Mouse (Mus musculus) liver, postnatal 0 days (tissue): ENCODE data around the gene Bcl2l11. TPM values are rescaled to one million over a fixed set of nuclear protein-coding genes. Genes with fewer than 3 reads are reported as not detected.

ENCODE experiments used
- ATAC-seq: fragments of 200-750 bp; cut with Nextera tagmentation; 2 replicates; pipeline ENCODE4 v1.8.0; 2017; ENCODE audit warnings: mild to moderate bottlenecking, moderate library complexity
- DNase-seq: peaks from one replicate; pipeline ENCODE4 v3.0.0-alpha.2; 2016
- H3K27ac ChIP-seq: fragments of 300-500 bp; sonication (generic); 2 replicates; pipeline ENCODE4 v1.5.1; 2014; ENCODE audit warnings: antibody characterized with exemption, moderate library complexity, mild to moderate bottlenecking, low read depth
- H3K27me3 ChIP-seq: fragments of 300-500 bp; sonication (generic); 2 replicates; pipeline ENCODE4 v1.6.1; 2014; ENCODE audit warnings: low read length, control low read depth, mixed read lengths; ENCODE audit not compliant: insufficient read depth
- H3K36me3 ChIP-seq: fragments of 300-500 bp; sonication (generic); replicated peaks from 2 replicates; pipeline ENCODE4 v1.6.1; 2014; ENCODE audit warnings: mild to moderate bottlenecking, control low read depth, low read length, moderate library complexity, mixed read lengths; ENCODE audit not compliant: insufficient read depth
- H3K4me1 ChIP-seq: fragments of 300-500 bp; sonication (generic); 2 replicates; pipeline ENCODE4 v1.6.1; 2014; ENCODE audit warnings: antibody characterized with exemption, mild to moderate bottlenecking, control low read depth; ENCODE audit not compliant: insufficient read depth
- H3K4me2 ChIP-seq: fragments of 300-500 bp; sonication (generic); 2 replicates; pipeline ENCODE4 v1.6.1; 2014; ENCODE audit warnings: low read depth, mild to moderate bottlenecking, low read length, moderate library complexity, mixed read lengths
- H3K4me3 ChIP-seq: fragments of 300-500 bp; sonication (generic); 2 replicates; pipeline ENCODE4 v1.5.1; 2014; ENCODE audit warnings: low read depth, low read length
- H3K9ac ChIP-seq: fragments of 300-500 bp; sonication (generic); replicated peaks from 2 replicates; pipeline ENCODE4 v1.6.1; 2014; ENCODE audit warnings: mild to moderate bottlenecking, moderate library complexity
- H3K9me3 ChIP-seq: fragments of 300-500 bp; sonication (generic); 2 replicates; pipeline ENCODE4 v1.6.1; 2016; ENCODE audit warnings: mild to moderate bottlenecking, control low read depth, low read length, mixed read lengths
- CTCF ChIP-seq: sonication (generic); IDR thresholded peaks from 2 replicates; pipeline ENCODE4 v1.5.1; 2016; ENCODE audit warnings: antibody characterized with exemption, low read depth
- EP300 ChIP-seq: IDR thresholded peaks from 2 replicates; pipeline ENCODE4 v1.6.1; 2016; ENCODE audit warnings: antibody characterized with exemption, low read depth, mild to moderate bottlenecking
- WGBS: fragments of 180-500 bp; shearing (Covaris S2); extraction: QIAGEN DNeasy Blood & Tissue Kit; methylation state at CpG from one replicate; pipeline ENCODE4 v1.1.7; 2014; ENCODE audit not compliant: insufficient replicate concordance; 5-methylcytosine and 5-hydroxymethylcytosine counted together
- polyA plus RNA-seq: library from polyadenylated mRNA; unstranded; fragments of >200 nt; fragmentation: Nextera tagmentation; extraction: Ambion mirVana; gene quantifications from 2 replicates; pipeline ENCODE4 v1.2.1, GENCODE M21; 2015

Gene Bcl2l11
- polyA plus RNA-seq, 1 experiment from 2014 or later = 6.5 TPM

DNA sequence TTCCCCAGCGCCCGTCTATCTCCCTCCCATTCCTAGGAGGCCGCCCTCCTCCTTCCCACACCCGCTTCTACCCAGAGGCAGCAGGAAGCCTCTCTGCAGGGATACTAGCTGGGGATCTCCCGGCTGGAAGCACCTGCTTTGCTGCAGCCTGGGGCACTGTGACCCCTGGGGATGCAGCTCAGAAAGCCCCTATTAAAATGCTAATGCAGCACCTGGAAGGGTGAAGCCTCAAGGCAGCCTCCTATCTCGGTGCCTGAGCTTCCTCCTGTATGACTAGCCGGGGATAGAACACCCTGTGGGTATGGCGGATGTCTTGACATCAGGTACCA is 86.0 kb downstream of the Bcl2l11 start:
- H3K27me3 ChIP-seq = no peaks in the 10 kb centered on the region
- DNase-seq (no peak), ATAC-seq (no peak; the same call in 1 of the 2 replicates)
- 37% methylated on average over 8 of the region's 8 CpGs for WGBS
- peaks cover 11% of the 10 kb centered on the region for H3K4me1 ChIP-seq
- no peak overlapping the region for H3K9ac ChIP-seq
- TF ChIP-seq EP300 (no peak), CTCF (no peak)
- H3K4me3 ChIP-seq = no peak overlapping the region
- no peaks in the 10 kb centered on the region for H3K9me3 ChIP-seq
- H3K4me2 ChIP-seq = no peak overlapping the region
- H3K36me3 ChIP-seq = no peaks in the 10 kb centered on the region
- no peak overlapping the region for H3K27ac ChIP-seq
